Mouse (Mus musculus): ENCODE data around the gene Rpl9.
A peak's percentile ranks its signal among the peaks of the same experiment; 100 is the strongest.

Gene Rpl9

DNA sequence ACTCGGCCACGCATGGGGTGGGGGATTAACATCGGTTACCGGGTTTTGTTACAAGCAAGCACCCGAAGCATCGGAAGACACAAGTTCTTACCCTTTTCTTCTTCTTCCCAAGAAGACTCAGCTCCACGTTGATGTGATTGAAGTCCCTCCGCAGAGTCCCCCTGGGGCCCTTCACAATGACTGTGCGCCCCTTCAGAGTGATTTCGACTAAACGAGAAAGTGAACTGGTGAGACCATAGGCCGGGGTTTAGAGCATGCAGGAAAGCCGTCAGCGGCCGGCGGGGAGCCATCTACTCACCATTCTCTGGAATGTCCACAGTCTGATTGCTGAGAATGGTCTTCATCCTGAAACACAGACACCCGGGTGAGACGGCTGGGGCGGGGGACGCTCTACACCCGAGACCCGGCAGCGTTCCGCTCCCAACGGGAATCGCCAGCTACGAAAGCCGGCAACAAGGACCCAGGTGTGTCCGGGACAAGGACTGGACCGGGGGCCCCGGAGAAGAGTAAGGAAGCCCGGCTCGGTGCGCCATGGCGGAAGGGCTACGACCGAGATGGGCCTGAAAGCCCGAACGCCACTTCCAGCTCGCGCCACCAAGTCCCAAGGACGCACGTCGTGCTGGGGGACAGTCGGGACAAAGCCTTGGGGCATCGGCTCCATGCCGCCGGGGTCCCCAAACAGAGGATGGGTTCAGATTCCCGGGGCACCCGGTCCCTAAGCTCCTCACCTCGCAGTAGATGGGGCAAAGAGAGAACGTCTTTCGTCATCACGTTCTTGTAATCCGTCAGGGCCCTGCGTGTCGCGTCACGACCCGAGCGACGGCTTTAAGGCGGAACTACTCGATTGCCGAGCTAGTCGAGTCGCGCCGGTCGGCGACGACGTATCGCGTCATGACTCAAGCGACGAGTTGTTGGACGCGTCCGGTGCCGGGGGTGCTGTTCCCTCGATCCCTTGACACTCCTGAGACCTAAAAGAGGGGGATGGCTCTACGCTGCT, at the start of gene Rpl9, which contains the start of gene Lias:
Rpl9 (minus strand) TSS at position 797 of the 997 bp plus-strand sequence.
Lias (plus strand) TSS at position 850 of the 997 bp plus-strand sequence.
- peak; percentile 99 for DNase-seq (ENCODE audit: low spot score in 2 of 2)

GRCm38 (mm10) chr5:65438041-65438440, 46.8 kb upstream of the Rpl9 start:
- no peak for DNase-seq (ENCODE audit: low spot score in 2 of 2)

DNA sequence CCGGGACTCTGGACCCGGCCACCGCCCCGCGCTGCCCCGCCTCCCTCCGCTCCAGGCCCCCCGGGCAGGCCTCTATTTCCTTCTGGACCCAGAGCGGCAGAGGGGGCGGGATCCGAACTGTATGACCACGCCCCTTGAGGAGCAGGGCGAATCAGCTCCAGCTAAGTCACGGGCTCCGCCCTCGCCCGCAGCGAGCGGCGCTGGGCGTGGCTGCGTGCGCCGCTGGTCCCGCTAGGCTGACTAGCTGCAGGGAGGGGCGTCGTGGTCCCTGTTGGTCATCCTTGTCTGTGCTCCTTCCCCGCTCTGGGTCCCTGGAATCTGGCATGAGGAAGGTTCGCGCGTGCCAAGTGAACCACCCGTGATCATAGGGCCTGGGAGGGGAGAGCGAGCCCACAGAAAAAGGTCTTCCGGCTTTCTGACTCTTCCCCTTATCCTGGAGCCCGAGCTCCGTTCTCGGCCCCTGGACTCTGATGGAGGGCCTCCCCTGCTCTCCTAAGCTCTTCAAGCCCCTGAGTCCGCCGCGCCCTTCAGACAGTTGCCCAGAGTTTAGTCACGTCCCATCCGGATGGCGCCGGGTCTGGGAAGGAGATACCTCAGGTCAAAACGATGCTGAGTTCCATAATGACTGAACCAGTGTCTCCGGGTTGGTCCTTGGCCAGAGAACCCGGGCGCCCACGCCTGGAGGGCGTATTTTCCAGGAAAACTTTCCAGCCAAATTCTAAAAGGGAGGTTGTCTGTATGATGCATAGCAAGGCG, 44.7 kb upstream of the Rpl9 start, which contains the start of gene Ugdh:
Ugdh (minus strand) TSS at position 144 of the 756 bp plus-strand sequence.
- peak; percentile 93 to 96 for DNase-seq (ENCODE audit: low spot score in 2 of 2)

- no peak for DNase-seq (ENCODE audit: low spot score in 2 of 2)
Measured at GRCm38 (mm10) chr5:65435363-65435805, 44.1 kb upstream of the Rpl9 start.

GRCm38 (mm10) chr5:65434471-65435362, 43.5 kb upstream of the Rpl9 start:
- DNase-seq (ENCODE audit: low spot score in 2 of 2), result peak in 1 of 2 experiments; percentile 13

DNA sequence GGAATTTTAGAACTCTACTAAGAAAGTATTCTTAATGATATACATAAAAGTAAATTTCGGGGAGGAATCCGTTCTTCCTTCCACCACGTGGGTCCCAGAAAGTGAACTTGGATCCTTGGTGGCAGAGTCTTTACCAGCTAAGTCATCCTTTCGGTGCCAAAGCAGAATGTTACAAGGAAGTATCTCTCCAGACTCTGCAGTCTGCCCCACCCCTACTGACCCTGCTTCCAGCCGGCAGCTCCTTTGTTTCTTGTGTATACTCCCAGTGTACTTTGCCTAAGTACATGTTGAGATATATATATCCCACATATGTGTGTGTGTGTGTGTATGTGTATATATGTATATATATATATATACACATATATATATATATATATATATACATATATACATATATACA, 38.2 kb upstream of the Rpl9 start:
- DNase-seq (ENCODE audit: low spot score in 2 of 2), result no peak

DNA sequence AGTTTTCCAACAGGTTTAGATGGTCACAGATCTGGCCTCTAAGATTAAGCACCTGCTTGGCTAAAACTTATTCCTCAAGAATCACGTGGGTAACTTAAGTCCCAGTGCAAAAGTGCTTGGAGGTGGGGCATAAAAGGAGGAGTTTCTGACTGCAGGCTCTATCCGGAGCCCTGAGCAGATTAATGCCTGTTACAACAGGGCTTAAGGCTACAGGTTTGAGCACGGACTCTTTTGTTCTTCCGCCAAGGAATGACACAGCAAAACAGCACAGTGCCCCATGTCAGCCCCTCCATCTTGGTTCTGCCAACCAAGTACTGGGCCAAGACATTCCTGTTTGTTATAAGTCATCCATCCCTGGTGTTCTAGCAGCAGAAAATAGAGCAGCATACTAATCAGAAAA, 37.1 kb upstream of the Rpl9 start:
- DNase-seq (ENCODE audit: low spot score in 2 of 2), result no peak

GRCm38 (mm10) chr5:65425251-65425650, 34.0 kb upstream of the Rpl9 start:
- no peak for DNase-seq (ENCODE audit: low spot score in 2 of 2)

- DNase-seq (ENCODE audit: low spot score in 2 of 2), result no peak
Measured at GRCm38 (mm10) chr5:65424215-65424614, 33.0 kb upstream of the Rpl9 start.

DNA sequence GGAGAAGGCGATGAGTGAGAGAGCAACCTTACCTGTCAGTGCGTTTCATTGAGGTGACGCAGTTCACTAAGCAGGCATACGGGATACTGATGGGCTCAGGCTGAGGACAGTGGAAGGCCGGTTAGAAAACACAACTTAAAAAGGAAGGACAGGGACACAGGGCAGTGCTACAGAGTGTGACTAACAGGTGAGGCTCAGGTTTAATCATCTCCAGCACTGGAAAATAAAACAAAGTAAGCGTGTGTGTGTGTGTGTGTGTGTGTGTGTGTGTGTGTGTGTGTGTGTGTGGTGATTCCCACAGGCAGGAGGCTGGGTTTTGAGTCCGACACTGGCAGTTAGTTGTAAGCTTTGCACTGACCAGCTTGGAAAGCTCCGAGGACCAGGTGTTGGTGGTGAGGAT, 31.6 kb upstream of the Rpl9 start:
- no peak for DNase-seq (ENCODE audit: low spot score in 2 of 2)

DNA sequence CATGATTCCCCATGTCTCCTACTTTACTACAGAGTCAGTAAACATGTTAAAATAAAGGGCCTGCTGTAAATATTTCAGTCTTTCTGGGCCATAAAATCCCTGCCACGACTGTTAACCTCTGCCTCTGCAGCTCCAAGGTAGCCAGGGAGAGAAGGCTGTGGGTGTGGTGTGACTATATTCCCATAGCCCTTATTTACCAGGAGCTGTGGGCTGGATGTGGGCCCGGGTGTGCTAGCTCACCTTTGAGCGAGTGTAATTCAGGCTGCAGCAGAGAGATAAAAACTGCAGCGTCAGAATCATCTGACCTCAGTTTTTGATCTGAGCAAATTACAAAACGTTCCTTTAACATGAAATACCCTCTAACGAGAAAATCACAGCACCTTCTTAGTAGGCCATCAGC, 29.6 kb upstream of the Rpl9 start:
- no peak for DNase-seq (ENCODE audit: low spot score in 2 of 2)

- DNase-seq (ENCODE audit: low spot score in 2 of 2), result no peak
Measured at GRCm38 (mm10) chr5:65419136-65419535, 27.9 kb upstream of the Rpl9 start.

DNA sequence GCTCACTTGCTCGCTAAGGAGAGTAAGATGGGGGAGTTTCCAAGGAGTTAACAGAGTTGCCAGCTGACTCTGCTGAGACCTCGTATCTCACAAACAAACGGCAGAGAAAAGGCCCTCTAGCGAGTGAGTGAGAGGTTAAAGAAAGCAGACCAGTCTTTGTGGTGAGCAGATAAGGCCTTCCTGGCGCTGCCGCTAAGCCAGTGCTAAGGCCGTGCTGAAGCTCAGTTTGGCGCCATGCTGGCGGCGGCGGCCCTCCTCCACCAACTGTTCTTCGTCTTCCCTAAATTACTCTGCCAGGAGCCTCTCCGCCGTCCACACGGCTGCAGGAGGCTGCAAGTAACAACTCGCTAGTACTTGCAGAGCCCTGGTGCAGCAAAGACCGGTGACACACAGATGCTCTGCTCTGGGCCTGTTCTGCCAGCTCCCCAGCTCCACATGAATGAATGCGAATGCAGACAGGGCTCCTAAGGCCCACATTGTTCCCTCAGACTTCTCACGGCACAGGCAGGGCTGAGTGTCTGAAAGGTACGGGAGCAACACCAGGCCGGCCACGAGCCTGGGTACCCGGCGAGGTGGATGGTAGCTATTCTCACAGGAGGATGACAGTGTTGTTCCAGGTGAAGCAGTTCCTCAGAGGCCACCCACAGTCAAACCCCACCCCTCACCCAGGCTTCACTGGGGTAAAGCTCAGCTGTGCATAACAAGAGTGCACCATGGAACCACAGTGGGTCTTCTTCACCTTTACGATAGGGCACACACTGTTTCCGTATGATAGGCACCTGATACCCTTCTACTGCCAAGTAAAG, 24.6 kb upstream of the Rpl9 start:
- DNase-seq (ENCODE audit: low spot score in 2 of 2), result no peak

- no peak for DNase-seq (ENCODE audit: low spot score in 2 of 2)
Measured at GRCm38 (mm10) chr5:65407989-65408388, 16.7 kb upstream of the Rpl9 start.

DNA sequence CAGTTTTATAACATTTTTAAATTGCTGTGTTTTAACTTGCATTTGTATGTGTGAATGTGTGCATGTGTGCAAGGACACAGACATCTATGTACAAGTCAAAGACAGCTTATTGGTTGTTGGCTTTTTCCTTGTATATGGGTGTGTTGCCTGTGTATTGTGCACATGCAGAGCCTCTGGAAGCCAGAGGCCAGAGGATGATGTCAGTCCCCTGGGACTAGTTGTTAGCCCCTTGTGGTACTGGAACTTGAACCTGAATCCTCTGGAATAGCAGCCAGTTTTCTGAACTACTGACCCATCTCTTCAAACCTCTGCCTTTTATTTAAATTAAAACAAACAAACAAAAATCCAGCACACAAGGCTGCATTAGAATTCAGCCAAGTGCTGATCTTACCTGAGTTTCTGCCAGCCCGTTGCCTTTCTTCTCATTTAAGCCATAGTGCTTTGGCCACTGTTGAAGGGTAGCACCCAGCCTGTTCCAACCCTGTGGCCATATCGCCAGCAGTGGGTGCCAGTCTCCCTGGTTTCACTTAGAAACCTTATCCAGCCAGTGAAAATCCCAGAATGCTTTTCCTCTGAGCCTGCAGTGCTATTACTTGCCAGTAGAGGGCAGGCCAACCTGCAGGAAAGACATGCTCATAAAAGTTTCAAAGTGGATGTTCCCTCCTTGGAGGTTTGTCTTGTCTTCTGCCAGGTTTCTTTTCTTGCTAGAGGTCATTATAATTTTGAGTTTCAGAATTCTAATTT, 10.2 kb upstream of the Rpl9 start:
- DNase-seq (ENCODE audit: low spot score in 2 of 2), result peak; percentile 70 to 81

GRCm38 (mm10) chr5:65394425-65394824, 3.2 kb upstream of the Rpl9 start:
- no peak for DNase-seq (ENCODE audit: low spot score in 2 of 2)

- DNase-seq (ENCODE audit: low spot score in 2 of 2), result no peak
Measured at GRCm38 (mm10) chr5:65391753-65392152, 509 bp upstream of the Rpl9 start.

- no peak for DNase-seq (ENCODE audit: low spot score in 2 of 2)
Measured at GRCm38 (mm10) chr5:65387008-65387867, 4.0 kb downstream of the Rpl9 start.

GRCm38 (mm10) chr5:65385704-65386103, 5.5 kb downstream of the Rpl9 start:
- no peak for DNase-seq (ENCODE audit: low spot score in 2 of 2)
